Mouse (Mus musculus) ES-Bruce4 (cell line): ENCODE measurements around the gene Uts2b.

Source experiments
- CTCF ChIP-seq: IDR thresholded peaks from one replicate; pipeline ENCODE4 v1.8.1; 2011; ENCODE audit warnings: low read depth, low read length
- POLR2A ChIP-seq: IDR thresholded peaks from one replicate; pipeline ENCODE4 v1.8.1; 2011; ENCODE audit warnings: low read length; ENCODE audit not compliant: insufficient read depth

GRCm38 (mm10) chr16:27326463-27326862 is 43.6 kb downstream of the Uts2b start:
- TF ChIP-seq POLR2A (no peak), CTCF (no peak)
